Comparison of ENCODE assay signal across 15 mouse cellular contexts in the genomic region with DNA sequence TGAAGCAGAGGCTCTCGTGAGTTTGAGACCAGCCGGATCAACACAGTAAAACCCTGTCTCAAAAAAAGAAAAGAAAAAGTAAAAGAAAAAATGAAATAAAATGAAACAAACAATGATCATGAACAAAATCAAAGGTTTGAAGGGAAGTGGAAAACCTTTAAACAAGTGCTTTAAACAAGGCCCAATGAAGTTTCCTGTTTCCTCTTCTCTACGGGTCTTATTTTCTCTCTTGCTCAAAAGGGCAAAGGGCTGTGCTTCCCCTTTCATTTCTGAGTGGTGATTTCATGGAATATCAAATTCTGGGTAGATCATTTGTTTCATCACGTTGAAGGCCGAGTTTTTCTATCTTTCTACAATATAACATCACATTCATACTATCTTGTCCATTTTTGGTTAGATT.
"Had no signal": no experiment of that assay in that cellular context is flagged by ENCODE, and none has a peak within 500 bp of the region (broad histone marks: within the 10 kb centered on the region; RNA-seq: fewer than 3 reads in every experiment).

No protein-coding gene starts in this region.

- DNase-seq: liver, postnatal 0 days; lung, adult 2 months; lung, postnatal 14 days; lung, postnatal 36 days; retina, postnatal 1 day; right cerebral cortex, adult 18-20 months; right cerebral cortex, postnatal 25 days; right cerebral cortex, postnatal 4 days; spleen, adult 18-20 months; thymus, adult 18-20 months; thymus, postnatal 14 days; thymus, postnatal 4 days had no signal

- ATAC-seq: liver, postnatal 0 days; lung, postnatal 0 days; midbrain, embryonic 13.5 days; midbrain, embryonic 15.5 days had no signal
